Mouse (Mus musculus) embryonic facial prominence, embryonic 15.5 days (tissue): ENCODE measurements around the gene Tbx19. TPM values are rescaled to one million over a fixed set of nuclear protein-coding genes. Genes with fewer than 3 reads are reported as not detected.

Experiments used
- ATAC-seq: fragments of 200-750 bp; cut with Nextera tagmentation; 2 replicates; pipeline ENCODE4 v1.8.0; 2017; ENCODE audit warnings: low read depth, moderate TSS enrichment; ENCODE audit not compliant: insufficient number of reproducible peaks, low FRiP score, low TSS enrichment
- H3K27ac ChIP-seq: fragments of 300-500 bp; sonication (generic); replicated peaks from 2 replicates; pipeline ENCODE4 v1.5.1; 2015; ENCODE audit warnings: mild to moderate bottlenecking, inconsistent platforms
- H3K27me3 ChIP-seq: fragments of 300-500 bp; sonication (generic); 2 replicates; pipeline ENCODE4 v1.6.1; 2015; ENCODE audit warnings: inconsistent platforms
- H3K36me3 ChIP-seq: fragments of 300-500 bp; sonication (generic); 2 replicates; pipeline ENCODE4 v1.6.1; 2015; ENCODE audit warnings: mild to moderate bottlenecking, inconsistent platforms
- H3K4me1 ChIP-seq: fragments of 300-500 bp; sonication (generic); 2 replicates; pipeline ENCODE4 v1.6.1; 2015; ENCODE audit warnings: inconsistent platforms
- H3K4me2 ChIP-seq: fragments of 300-500 bp; sonication (generic); replicated peaks from 2 replicates; pipeline ENCODE4 v1.6.1; 2015; ENCODE audit warnings: mild to moderate bottlenecking, inconsistent platforms
- H3K4me3 ChIP-seq: fragments of 300-500 bp; sonication (generic); replicated peaks from 2 replicates; pipeline ENCODE4 v1.5.1; 2015; ENCODE audit warnings: mild to moderate bottlenecking, inconsistent platforms
- H3K9ac ChIP-seq: fragments of 300-500 bp; sonication (generic); 2 replicates; pipeline ENCODE4 v1.6.1; 2015; ENCODE audit warnings: inconsistent platforms
- H3K9me3 ChIP-seq: fragments of 300-500 bp; sonication (generic); replicated peaks from 2 replicates; pipeline ENCODE4 v1.6.1; 2016; ENCODE audit warnings: inconsistent platforms
- WGBS: fragments of 180-500 bp; shearing (Covaris S2); methylation state at CpG from one replicate; pipeline ENCODE4 v1.1.7; 2015; 5-methylcytosine and 5-hydroxymethylcytosine counted together
- polyA plus RNA-seq: library from polyadenylated mRNA; unstranded; fragments of >200 nt; fragmentation: Nextera tagmentation; extraction: Ambion mirVana; gene quantifications from 2 replicates; pipeline ENCODE4 v1.2.1, GENCODE M21; 2015

The Tbx19 gene
- polyA plus RNA-seq, 1 experiment from 2014 or later: not detected

DNA sequence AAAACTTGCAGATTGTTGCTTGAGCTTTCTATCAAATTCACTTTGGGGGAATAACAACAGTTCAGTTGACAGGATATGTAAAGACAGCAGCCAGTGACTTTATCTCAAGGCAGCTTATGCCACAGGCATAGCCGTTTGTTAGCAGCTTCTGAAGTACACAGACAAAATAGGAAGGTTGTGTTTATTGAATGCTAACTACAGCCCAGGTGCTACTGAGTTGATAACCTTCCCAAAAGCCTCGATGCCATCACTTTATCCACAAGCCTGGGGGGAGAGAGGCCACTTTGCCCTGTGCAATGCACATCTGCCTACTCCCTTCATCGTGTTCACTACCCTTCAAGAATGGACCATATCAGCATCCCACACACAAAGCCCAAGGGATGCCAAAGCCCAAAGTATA, 20.3 kb downstream of the Tbx19 start:
- Histone ChIP-seq H3K36me3 (no peaks in the 10 kb centered on the region), H3K9ac (no peak overlapping the region), H3K4me3 (no peak overlapping the region), H3K4me2 (no peak overlapping the region), H3K4me1 (no peaks in the 10 kb centered on the region), H3K27ac (no peak overlapping the region), H3K9me3 (no peaks in the 10 kb centered on the region), H3K27me3 (no peaks in the 10 kb centered on the region)
- no peak for ATAC-seq
- 76% methylated on average over 3 of the region's 3 CpGs for WGBS

DNA sequence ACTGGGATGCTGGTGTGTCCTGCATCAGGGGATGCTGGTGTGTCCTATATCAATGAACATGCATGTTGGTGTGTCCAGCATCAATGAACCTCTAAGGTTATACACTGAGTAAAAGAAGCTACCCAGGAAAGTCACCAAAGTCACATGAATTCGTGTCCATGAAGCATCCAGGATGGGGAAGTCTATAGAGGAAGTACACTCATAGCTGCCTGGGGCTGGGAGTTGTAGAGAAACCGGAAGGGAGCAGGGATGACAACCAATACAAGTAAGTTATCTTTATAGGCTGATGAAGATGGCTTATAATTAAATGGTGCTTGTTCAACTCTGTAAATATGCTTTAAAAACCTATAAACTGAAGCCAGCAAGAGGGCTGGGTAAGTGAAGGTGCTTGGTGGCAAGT, 26.7 kb downstream of the Tbx19 start:
- Histone ChIP-seq H3K4me1 (no peaks in the 10 kb centered on the region), H3K9ac (no peak overlapping the region), H3K4me3 (no peak overlapping the region), H3K27ac (no peak overlapping the region), H3K27me3 (no peaks in the 10 kb centered on the region), H3K36me3 (no peaks in the 10 kb centered on the region), H3K4me2 (no peak overlapping the region), H3K9me3 (no peaks in the 10 kb centered on the region)
- no peak for ATAC-seq
- WGBS: 58% methylated on average over 2 of the region's 2 CpGs

DNA sequence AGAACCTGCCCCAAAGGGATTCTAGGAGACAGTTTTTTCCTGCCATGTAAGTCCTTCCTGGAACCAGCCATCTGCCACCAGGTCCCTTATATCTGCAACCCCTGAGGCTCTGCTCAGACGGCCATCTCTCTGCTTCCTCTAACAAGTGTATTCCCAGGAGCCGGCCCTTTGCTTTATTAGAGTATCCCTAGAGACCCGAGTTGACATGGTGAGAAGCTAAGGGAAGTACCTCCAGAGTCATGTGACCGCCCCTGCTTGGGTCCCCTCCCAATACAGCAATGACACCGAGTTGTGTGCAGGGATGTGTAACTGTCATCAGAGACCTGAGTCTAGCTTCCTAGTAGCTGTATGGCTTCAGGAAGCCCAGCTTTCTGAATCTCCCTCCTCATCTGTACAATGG, 27.3 kb downstream of the Tbx19 start:
- WGBS: 68% methylated on average over 5 of the region's 5 CpGs
- Histone ChIP-seq H3K4me1 (no peaks in the 10 kb centered on the region), H3K9me3 (no peaks in the 10 kb centered on the region), H3K4me2 (no peak overlapping the region), H3K27ac (no peak overlapping the region), H3K9ac (no peak overlapping the region), H3K4me3 (no peak overlapping the region), H3K36me3 (no peaks in the 10 kb centered on the region), H3K27me3 (no peaks in the 10 kb centered on the region)
- ATAC-seq: peak; percentile 65; the same call in 1 of the 2 replicates

DNA sequence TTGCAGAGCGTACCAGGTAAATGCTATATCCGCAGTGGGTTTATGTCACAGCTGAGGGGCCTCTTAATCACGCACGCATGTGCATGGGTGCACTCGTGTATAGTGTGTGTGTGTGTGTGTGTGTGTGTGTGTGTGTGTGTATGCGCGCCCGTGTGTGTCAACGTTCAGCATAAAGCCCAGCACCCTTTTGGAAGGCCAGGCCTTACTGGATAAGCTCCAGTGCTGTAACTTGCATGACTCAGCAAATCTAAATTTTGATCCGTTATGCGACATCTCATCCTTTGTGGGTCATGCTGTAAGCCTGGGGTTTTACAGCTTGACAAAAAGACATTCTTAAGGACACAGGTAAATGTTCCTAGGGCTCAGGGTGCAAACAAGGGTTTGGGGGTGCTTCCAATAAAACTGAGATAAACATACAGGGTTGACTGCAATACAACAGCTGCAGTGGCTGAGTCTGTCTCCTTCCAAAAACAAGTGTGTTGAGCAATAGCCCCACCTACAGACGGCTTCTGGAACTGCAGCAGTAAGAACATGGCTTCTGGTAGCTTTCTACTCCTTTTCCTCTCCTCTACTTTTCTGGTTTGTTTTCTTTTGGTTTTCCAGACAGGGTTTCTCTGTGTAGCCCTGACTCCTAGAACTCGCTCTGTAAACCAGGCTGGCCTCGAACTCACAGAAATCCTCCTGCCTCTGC, 28.2 kb downstream of the Tbx19 start:
- H3K27me3 ChIP-seq: no peaks in the 10 kb centered on the region
- ATAC-seq: no peak
- no peak overlapping the region for H3K27ac ChIP-seq
- no peaks in the 10 kb centered on the region for H3K4me1 ChIP-seq
- no peak overlapping the region for H3K4me3 ChIP-seq
- no peak overlapping the region for H3K9ac ChIP-seq
- no peaks in the 10 kb centered on the region for H3K9me3 ChIP-seq
- no peak overlapping the region for H3K4me2 ChIP-seq
- WGBS: 76% methylated on average over 14 of the region's 14 CpGs
- H3K36me3 ChIP-seq: no peaks in the 10 kb centered on the region

DNA sequence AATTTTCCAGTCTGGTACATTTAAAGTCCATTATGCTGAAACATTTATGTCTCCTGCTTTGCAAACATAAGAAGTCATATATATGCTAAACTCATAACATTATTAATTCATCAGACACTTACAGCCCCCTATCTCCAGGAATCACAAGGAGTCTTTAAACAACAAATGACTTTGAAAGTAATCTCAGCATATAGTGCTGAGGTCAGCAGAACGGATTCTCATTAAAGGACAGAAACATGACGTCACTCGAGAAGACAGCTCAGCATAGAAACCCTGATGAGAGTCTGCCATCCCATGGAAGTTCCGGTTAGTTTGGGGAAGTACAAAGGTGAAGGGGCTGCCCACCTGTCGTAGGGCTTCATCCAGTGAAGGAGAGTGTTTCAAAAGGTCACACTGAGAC, 31.0 kb downstream of the Tbx19 start:
- Histone ChIP-seq H3K36me3 (no peaks in the 10 kb centered on the region), H3K4me1 (no peaks in the 10 kb centered on the region), H3K9me3 (no peaks in the 10 kb centered on the region), H3K4me3 (no peak overlapping the region), H3K4me2 (no peak overlapping the region), H3K27ac (no peak overlapping the region), H3K9ac (no peak overlapping the region), H3K27me3 (no peaks in the 10 kb centered on the region)
- WGBS: 66% methylated on average over 5 of the region's 5 CpGs
- ATAC-seq: no peak

DNA sequence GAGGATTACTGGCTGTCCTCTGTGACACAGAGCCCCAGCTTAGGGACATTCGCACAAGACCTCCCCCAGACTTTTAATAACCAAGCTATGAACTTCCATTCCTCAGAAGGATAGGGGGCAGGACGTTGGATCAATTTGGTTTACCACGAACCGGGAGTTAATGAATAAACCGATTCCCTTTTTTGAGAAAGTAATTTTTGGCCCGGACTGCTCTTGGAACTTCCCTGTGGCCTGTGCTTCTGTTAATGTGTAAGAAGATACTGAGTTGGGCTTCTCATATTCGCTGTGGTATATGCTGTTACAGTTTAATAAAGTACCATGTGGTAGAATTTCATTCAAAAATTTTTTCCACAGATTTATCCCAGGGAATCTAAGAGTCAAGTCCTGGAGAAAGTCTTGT, 39.5 kb downstream of the Tbx19 start:
- no peaks in the 10 kb centered on the region for H3K36me3 ChIP-seq
- H3K27ac ChIP-seq: no peak overlapping the region
- no peak for ATAC-seq
- H3K4me3 ChIP-seq: no peak overlapping the region
- no peak overlapping the region for H3K9ac ChIP-seq
- H3K9me3 ChIP-seq: no peaks in the 10 kb centered on the region
- no peak overlapping the region for H3K4me2 ChIP-seq
- H3K27me3 ChIP-seq: peaks cover 8% of the 10 kb centered on the region; the same call in 1 of the 2 replicates
- peaks cover 7% of the 10 kb centered on the region for H3K4me1 ChIP-seq
- 66% methylated on average over 7 of the region's 7 CpGs for WGBS

DNA sequence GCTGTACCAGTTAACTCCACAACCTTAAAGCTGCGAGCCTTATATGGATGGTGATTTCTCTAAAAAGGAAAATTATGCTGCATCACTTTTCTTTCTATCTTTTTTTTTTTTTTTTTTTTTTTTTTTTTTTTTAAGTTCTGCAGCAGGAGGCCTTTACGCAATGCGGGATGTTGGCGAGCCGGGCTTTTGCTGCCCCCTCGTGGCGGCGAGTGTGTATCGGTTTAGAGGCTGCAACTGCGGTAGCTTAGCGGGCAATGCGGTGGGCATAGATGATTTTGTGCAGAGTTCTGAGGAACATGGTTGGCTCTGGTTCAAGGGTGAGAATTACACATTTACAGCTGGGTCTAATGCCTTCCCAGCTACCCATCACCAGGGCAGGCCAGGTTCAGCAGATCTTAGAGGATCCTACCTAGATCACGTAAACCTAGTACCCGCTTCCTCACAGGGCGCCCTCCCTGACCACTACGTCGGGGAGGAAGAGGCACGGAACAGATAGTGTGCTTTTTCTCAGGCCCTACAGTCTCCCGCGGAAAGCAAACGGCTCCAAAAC, 40.1 kb downstream of the Tbx19 start:
- Histone ChIP-seq H3K9me3 (no peaks in the 10 kb centered on the region), H3K4me1 (peaks cover 7% of the 10 kb centered on the region), H3K36me3 (no peaks in the 10 kb centered on the region), H3K9ac (no peak overlapping the region), H3K27ac (no peak overlapping the region), H3K27me3 (peaks cover 8% of the 10 kb centered on the region; the same call in 1 of the 2 replicates), H3K4me3 (no peak overlapping the region), H3K4me2 (peak overlapping the region; percentile 34; the same call in 1 of the 2 replicates)
- WGBS: 20% methylated on average over 21 of the region's 21 CpGs
- peak; percentile 24; the same call in 1 of the 2 replicates for ATAC-seq

DNA sequence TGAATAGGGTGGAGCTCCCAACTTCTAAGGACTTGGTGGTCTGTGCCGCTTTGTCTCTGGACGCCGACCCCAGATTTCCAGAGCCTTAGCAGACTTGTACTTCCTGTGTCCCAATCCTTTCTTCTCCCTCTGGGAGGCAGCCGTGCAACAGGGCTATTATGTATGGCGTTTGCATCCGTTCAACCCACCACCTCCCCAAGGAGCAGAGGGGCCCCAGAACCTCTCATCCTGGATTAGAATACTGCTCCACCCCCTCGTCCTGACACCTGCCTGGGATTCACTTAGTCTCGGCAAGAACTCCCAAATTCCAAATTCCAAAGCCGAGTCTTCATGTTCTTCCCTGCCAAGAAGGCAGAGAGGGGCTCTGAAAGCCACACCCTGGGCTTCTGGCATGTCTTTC, 40.8 kb downstream of the Tbx19 start:
- Histone ChIP-seq H3K4me2 (peak overlapping the region; percentile 34), H3K9ac (no peak overlapping the region), H3K9me3 (no peaks in the 10 kb centered on the region), H3K4me3 (0 out of 2 replicates have a peak overlapping the region, but pooled peaks have one; percentile 16), H3K27me3 (peaks cover 8% of the 10 kb centered on the region; the same call in 1 of the 2 replicates), H3K4me1 (peaks cover 7% of the 10 kb centered on the region), H3K36me3 (no peaks in the 10 kb centered on the region), H3K27ac (no peak overlapping the region)
- ATAC-seq: no peak
- WGBS: 9% methylated on average over 9 of the region's 9 CpGs

DNA sequence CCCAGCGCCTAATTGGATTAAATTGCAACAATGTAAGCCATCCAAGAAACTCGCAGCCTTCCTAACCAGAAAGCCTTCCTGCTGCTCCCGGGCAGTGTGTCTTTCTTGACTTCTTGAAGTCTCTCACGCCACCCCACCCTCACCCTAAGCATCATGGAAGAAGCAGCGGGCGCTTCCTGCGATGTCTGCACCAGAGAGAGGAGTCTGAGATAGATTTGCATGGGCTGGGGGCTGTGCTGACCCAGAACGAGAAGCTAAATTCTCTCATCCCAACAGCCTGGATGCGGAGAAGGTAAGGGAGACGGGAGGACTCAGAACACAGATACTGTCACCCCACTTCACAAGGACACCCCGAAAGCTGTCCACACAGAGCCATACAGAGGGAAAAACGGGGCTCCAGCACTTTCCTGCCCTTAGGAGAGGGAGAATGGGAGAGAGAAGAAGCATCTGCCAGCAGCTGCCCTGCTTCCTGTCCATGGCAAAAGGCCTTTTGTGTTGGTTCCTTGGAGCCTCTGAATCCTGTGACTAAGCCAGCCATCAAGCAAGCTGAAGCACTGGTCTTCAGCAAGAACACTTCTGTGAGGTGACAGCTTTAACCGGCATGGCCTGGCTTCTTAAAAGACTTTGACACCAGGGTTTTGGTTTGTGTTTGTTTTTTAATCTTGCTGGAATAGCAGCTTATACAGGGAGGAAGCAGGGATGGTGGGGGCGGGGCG, 41.4 kb downstream of the Tbx19 start:
- ATAC-seq: no peak
- H3K4me2 ChIP-seq: no peak overlapping the region

DNA sequence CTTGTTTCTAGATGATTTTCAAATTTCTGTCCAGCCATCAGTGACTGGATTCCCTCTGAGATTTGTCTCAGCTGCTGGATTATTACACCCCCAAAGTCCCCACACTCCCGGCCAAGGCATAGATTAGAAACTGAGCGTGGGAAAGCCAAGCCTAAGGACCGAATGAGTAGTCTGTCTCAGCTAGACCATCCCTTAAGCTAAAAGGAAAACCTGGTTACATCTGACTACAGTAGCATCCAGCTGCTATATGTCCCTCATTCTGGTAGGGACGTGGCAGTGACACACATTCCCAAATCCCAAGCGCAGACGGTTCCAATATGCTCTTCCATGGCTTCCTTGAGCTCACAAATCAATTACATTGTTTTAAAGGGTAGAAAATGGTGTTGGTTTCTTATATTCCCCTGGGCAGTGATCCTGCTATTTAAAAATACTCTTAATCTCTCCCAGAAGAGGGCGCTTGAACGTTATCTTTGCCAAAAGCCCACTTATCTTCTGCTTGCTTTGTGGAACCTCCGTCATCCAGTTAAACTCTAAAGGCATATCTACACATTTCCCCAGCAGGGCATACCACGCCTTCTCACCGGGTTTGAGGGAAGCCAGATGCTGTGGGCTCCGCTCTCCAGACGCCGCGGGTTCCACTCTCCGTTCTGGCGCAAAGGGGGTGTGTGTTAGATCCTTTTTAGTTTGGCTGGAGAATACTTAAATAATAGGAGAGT, 46.0 kb downstream of the Tbx19 start:
- no peak for ATAC-seq
- no peaks in the 10 kb centered on the region for H3K9me3 ChIP-seq

More for the DNA sequence above, 41.4 kb downstream of the Tbx19 start:
- H3K4me3 ChIP-seq: no peak overlapping the region
- H3K27me3 ChIP-seq: peaks cover 8% of the 10 kb centered on the region; the same call in 1 of the 2 replicates
- peaks cover 7% of the 10 kb centered on the region for H3K4me1 ChIP-seq
- no peaks in the 10 kb centered on the region for H3K36me3 ChIP-seq
- H3K27ac ChIP-seq: no peak overlapping the region
- no peaks in the 10 kb centered on the region for H3K9me3 ChIP-seq
- WGBS: 65% methylated on average over 15 of the region's 15 CpGs
- H3K9ac ChIP-seq: no peak overlapping the region

DNA sequence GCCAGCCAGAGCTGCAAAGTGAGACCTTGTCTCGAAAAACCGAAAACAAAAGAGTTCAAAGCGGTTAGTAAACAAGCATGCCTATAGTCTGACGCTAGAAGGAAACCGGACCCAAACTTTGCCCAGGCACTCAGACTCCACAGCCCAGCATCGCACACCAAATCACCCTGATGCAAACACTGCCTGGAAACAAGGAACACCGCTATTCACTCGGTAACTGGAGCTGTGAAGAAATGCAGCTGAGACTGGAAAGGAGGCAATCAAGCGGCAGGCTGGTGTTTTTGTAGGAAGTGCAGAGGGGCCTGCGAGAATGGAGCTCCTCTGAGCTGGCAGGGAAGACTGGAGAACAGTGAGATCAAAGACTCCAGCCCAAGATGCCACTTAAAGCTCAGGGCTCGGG, 46.9 kb downstream of the Tbx19 start:
- H3K4me3 ChIP-seq: no peak overlapping the region
- no peak for ATAC-seq
- WGBS: 30% methylated on average over 11 of the region's 11 CpGs
- no peak overlapping the region for H3K9ac ChIP-seq
- H3K27me3 ChIP-seq: no peaks in the 10 kb centered on the region
- no peak overlapping the region for H3K4me2 ChIP-seq
- H3K4me1 ChIP-seq: peaks cover 5% of the 10 kb centered on the region; the same call in 1 of the 2 replicates
- no peaks in the 10 kb centered on the region for H3K36me3 ChIP-seq
- H3K27ac ChIP-seq: no peak overlapping the region
- no peaks in the 10 kb centered on the region for H3K9me3 ChIP-seq

More for the DNA sequence above, 46.0 kb downstream of the Tbx19 start:
- WGBS: 36% methylated on average over 17 of the region's 17 CpGs
- Histone ChIP-seq H3K9ac (no peak overlapping the region), H3K27ac (no peak overlapping the region), H3K4me2 (0 out of 2 replicates have a peak overlapping the region, but pooled peaks have one; percentile 19), H3K27me3 (no peaks in the 10 kb centered on the region), H3K4me1 (peaks cover 7% of the 10 kb centered on the region), H3K4me3 (no peak overlapping the region), H3K36me3 (no peaks in the 10 kb centered on the region)
